Mouse (Mus musculus) ES-Bruce4 (cell line): ENCODE measurements around the gene Antxr2.

ENCODE experiments used
- CTCF ChIP-seq: IDR thresholded peaks from one replicate; pipeline ENCODE4 v1.8.1; 2011; ENCODE audit warnings: low read depth, low read length
- POLR2A ChIP-seq: IDR thresholded peaks from one replicate; pipeline ENCODE4 v1.8.1; 2011; ENCODE audit warnings: low read length; ENCODE audit not compliant: insufficient read depth

DNA sequence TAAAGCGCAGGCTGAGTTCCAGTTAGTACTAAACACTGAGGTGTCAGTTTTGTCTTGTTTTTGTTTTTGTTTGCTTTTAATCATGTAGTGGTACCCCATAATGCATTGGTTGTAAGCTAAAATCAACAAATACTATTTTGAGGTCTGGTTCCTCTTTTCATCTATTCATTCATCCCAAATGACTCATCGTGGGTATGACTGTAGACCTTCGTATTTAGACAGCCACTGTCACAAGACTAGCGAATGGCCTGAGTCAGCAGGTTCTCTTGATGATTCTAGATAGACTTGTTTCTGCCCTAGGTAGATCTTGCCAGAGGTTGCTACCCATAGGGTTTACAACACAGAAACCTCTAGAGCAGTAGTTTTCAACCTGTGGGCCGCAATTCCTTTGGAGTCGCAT lies 116.9 kb downstream of the Antxr2 start:
- no peak for TF ChIP-seq POLR2A
- no peak for TF ChIP-seq CTCF
